Mouse (Mus musculus): ENCODE measurements around the gene Kcnip4. TPM values are rescaled to one million over a fixed set of nuclear protein-coding genes. Genes with fewer than 3 reads are reported as not detected.

Gene Kcnip4
- polyA plus RNA-seq, 1 experiment from 2014 or later = 6.8 TPM

DNA sequence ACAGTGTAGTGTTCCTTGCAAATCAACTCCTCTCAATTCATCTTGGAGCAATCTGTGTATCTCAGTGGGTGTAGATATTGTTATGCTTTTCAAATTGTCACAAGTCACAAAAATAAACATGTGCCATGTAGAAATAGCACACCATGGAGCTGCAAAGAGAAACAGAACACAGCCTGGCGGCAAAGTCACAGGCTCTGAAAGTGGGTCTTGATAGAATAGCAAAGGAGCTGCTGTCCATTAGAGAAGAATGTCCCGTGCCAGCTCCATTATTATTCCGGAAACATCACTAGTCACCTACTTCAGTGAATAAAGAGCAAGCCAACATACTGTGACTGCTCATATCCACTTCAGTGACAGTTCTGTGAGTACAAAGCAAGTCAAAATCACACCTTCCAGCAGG is 232.9 kb downstream of the Kcnip4 start:
- ATAC-seq = no peak
- 81% methylated on average over 3 of the region's 3 CpGs for WGBS
- Histone ChIP-seq H3K9me3 (no peaks in the 10 kb centered on the region), H3K27ac (no peak overlapping the region), H3K4me2 (replicated peaks) (no peak overlapping the region), H3K27me3 (no peaks in the 10 kb centered on the region), H3K4me1 (replicated peaks) (no peaks in the 10 kb centered on the region), H3K9ac (replicated peaks) (no peak overlapping the region), H3K4me3 (replicated peaks) (no peak overlapping the region), H3K36me3 (no peaks in the 10 kb centered on the region)

DNA sequence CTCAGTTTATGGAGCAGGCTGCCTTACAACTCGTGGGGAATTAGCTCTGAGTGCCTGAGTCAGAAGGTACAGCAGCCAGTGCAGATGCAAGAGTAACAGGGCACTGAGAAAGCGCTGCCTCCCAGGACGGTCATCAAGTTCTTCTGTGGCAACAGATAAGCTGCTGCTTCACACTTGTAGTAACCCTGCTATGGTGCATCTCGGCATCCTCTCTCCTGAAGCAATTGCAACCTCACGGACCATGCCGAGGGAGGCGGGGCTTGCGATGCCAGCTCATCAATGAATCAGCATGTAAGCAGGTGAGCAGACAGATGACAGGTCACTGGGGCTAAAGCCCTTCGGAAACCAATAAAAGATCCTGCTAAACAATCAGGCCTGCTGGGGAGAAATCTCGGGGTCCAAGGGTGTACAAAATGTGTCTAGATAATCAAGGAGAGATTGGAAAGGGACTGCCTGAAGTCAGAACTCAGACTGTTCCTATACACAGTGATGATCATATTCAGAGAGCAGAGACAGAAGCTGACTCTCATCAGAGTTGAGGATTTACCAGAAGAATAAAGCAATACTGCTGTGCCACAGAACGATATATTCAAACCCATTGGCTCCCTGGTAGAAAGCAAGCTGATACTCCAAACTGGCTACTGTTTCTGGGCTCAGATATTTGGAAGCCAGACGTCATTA is 239.1 kb downstream of the Kcnip4 start:
- WGBS = 7% methylated on average over 12 of the region's 12 CpGs
- Histone ChIP-seq H3K27me3 (no peaks in the 10 kb centered on the region), H3K36me3 (no peaks in the 10 kb centered on the region), H3K4me3 (replicated peaks) (peak overlapping the region; percentile 37), H3K27ac (no peak overlapping the region), H3K4me2 (replicated peaks) (peak overlapping the region; percentile 66), H3K9ac (replicated peaks) (peak overlapping the region; percentile 51), H3K9me3 (no peaks in the 10 kb centered on the region), H3K4me1 (replicated peaks) (peaks cover 22% of the 10 kb centered on the region)
- ATAC-seq = peak; percentile 80

DNA sequence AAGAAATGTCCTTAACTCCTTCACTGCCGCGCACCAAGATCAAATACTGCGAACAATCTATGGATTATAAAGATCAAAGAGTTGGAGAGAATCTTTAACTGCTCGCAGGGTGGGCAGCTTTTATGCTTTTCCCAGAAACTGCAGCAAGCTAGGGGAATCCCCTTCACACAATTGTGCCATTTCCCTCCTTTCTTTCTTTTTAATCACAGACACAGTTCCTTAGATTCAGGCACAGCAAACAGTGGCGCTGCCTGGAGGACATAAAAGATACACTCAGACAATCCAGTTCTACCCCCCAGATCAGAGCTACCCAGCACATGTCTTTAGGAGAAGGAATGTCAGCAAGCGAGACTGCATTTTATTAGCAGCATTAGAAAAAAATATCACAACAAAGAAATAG is 239.9 kb downstream of the Kcnip4 start:
- 9% methylated on average over 6 of the region's 6 CpGs for WGBS
- peak overlapping the region; percentile 51; the same call in 1 of the 2 replicates for H3K9ac ChIP-seq (replicated peaks)
- ATAC-seq = peak; percentile 65; the same call in 1 of the 2 replicates

DNA sequence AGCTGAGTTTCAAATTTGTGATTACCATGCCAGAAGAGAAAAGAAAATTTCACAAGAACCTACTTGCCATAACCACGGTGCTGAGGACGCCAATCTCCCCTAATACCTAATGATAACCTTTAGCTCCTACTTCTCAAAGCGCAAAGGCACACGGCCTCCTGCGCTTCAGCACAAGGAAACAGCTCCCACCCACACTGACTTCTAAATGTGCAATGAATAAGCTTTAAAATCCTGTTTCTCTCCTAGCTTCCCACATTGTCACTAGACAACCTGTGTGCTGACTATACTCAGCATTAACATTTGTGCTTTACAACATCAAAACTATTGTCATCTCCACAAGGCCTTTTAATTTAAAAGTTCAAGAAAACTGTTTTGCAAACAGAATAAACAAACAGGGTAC is 241.3 kb downstream of the Kcnip4 start:
- H3K27me3 ChIP-seq = no peaks in the 10 kb centered on the region
- no peak for ATAC-seq
- no peaks in the 10 kb centered on the region for H3K36me3 ChIP-seq
- no peak overlapping the region for H3K27ac ChIP-seq
- H3K9me3 ChIP-seq = no peaks in the 10 kb centered on the region
- no peak overlapping the region for H3K4me3 ChIP-seq (replicated peaks)
- no peak overlapping the region for H3K4me2 ChIP-seq (replicated peaks)
- H3K4me1 ChIP-seq (replicated peaks) = peaks cover 22% of the 10 kb centered on the region
- WGBS = 54% methylated on average over 5 of the region's 5 CpGs
- H3K9ac ChIP-seq (replicated peaks) = no peak overlapping the region

More for the DNA sequence above, 239.9 kb downstream of the Kcnip4 start:
- H3K4me2 ChIP-seq (replicated peaks) = peak overlapping the region; percentile 66
- H3K36me3 ChIP-seq = no peaks in the 10 kb centered on the region
- peak overlapping the region; percentile 37 for H3K4me3 ChIP-seq (replicated peaks)
- peaks cover 22% of the 10 kb centered on the region for H3K4me1 ChIP-seq (replicated peaks)
- H3K9me3 ChIP-seq = no peaks in the 10 kb centered on the region
- no peak overlapping the region for H3K27ac ChIP-seq
- no peaks in the 10 kb centered on the region for H3K27me3 ChIP-seq

- Histone ChIP-seq H3K4me3 (replicated peaks) (no peak overlapping the region), H3K36me3 (no peaks in the 10 kb centered on the region), H3K4me2 (replicated peaks) (no peak overlapping the region), H3K9ac (replicated peaks) (no peak overlapping the region), H3K9me3 (no peaks in the 10 kb centered on the region), H3K27me3 (no peaks in the 10 kb centered on the region), H3K27ac (no peak overlapping the region), H3K4me1 (replicated peaks) (no peaks in the 10 kb centered on the region)
- ATAC-seq = no peak
Observed at GRCm38 (mm10) chr5:49271864-49272263, 252.8 kb downstream of the Kcnip4 start.

DNA sequence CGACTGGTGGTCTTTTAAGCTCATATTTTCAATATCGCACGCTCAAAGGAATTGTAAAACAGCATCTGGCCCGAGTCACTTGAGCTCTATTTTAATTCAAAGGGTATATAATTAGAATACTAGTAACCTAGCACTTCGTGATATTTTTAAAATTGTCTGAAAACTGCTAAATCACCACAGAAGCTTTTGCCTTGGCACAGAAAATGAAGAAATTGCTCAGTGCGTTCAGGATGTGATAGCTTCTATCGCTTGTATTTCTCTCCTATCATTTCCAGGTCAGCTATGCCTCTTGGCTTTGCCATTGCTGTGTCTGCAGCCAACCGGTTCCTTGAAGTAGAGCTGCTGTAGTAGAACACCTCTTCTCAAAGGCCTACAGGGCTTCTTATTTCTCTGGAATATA is 255.9 kb downstream of the Kcnip4 start:
- H3K4me2 ChIP-seq (replicated peaks) = no peak overlapping the region
- H3K9me3 ChIP-seq = no peaks in the 10 kb centered on the region
- H3K36me3 ChIP-seq = no peaks in the 10 kb centered on the region
- 94% methylated on average over 8 of the region's 8 CpGs for WGBS
- no peak overlapping the region for H3K9ac ChIP-seq (replicated peaks)
- H3K27ac ChIP-seq = no peak overlapping the region
- H3K27me3 ChIP-seq = no peaks in the 10 kb centered on the region
- ATAC-seq = no peak
- H3K4me1 ChIP-seq (replicated peaks) = no peaks in the 10 kb centered on the region
- no peak overlapping the region for H3K4me3 ChIP-seq (replicated peaks)

GRCm38 (mm10) chr5:49259356-49259755 is 265.4 kb downstream of the Kcnip4 start:
- H3K27me3 ChIP-seq = no peaks in the 10 kb centered on the region
- no peak overlapping the region for H3K27ac ChIP-seq
- 0 out of 2 replicates have a peak, but pooled peaks cover 2% of the 10 kb centered on the region for H3K4me1 ChIP-seq (replicated peaks)
- H3K9me3 ChIP-seq = no peaks in the 10 kb centered on the region
- H3K36me3 ChIP-seq = no peaks in the 10 kb centered on the region
- no peak overlapping the region for H3K9ac ChIP-seq (replicated peaks)
- no peak overlapping the region for H3K4me2 ChIP-seq (replicated peaks)
- no peak overlapping the region for H3K4me3 ChIP-seq (replicated peaks)
- no peak for ATAC-seq
- WGBS = 84% methylated on average over 4 of the region's 4 CpGs

DNA sequence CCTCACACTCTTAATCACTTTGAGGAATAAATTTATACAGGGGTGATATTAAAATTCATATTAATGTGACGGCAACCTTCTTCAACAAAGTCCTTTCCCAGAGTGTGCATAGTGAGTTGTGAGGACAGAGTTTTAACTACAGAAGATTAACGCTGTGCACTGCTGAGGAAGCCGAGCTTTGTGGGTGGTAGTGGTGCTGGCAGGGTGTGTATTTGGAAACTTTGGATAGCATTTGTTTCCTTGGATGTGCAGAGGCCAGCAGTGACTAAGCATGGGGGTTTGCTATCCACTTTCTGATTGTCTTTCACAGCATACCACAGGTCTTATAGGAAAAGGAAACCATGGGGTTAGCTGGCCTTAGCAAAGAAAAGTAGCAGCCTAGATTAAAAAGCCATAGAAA is 267.9 kb downstream of the Kcnip4 start:
- Histone ChIP-seq H3K4me1 (replicated peaks) (0 out of 2 replicates have a peak, but pooled peaks cover 2% of the 10 kb centered on the region), H3K4me3 (replicated peaks) (no peak overlapping the region), H3K9me3 (no peaks in the 10 kb centered on the region), H3K36me3 (no peaks in the 10 kb centered on the region), H3K4me2 (replicated peaks) (no peak overlapping the region), H3K27me3 (no peaks in the 10 kb centered on the region), H3K27ac (no peak overlapping the region), H3K9ac (replicated peaks) (no peak overlapping the region)
- WGBS = 78% methylated on average over 3 of the region's 3 CpGs
- no peak for ATAC-seq

GRCm38 (mm10) chr5:49255983-49256382 is 268.7 kb downstream of the Kcnip4 start:
- 77% methylated on average over 4 of the region's 4 CpGs for WGBS
- no peak overlapping the region for H3K9ac ChIP-seq (replicated peaks)
- H3K9me3 ChIP-seq = no peaks in the 10 kb centered on the region
- no peak overlapping the region for H3K27ac ChIP-seq
- H3K4me1 ChIP-seq (replicated peaks) = 0 out of 2 replicates have a peak, but pooled peaks cover 2% of the 10 kb centered on the region
- no peak for ATAC-seq
- H3K27me3 ChIP-seq = no peaks in the 10 kb centered on the region
- H3K4me2 ChIP-seq (replicated peaks) = no peak overlapping the region
- no peaks in the 10 kb centered on the region for H3K36me3 ChIP-seq
- no peak overlapping the region for H3K4me3 ChIP-seq (replicated peaks)

GRCm38 (mm10) chr5:49247081-49247480 is 277.6 kb downstream of the Kcnip4 start:
- Histone ChIP-seq H3K4me2 (replicated peaks) (no peak overlapping the region), H3K4me3 (replicated peaks) (no peak overlapping the region), H3K4me1 (replicated peaks) (no peaks in the 10 kb centered on the region), H3K27ac (no peak overlapping the region), H3K36me3 (no peaks in the 10 kb centered on the region), H3K9ac (replicated peaks) (no peak overlapping the region), H3K9me3 (no peaks in the 10 kb centered on the region), H3K27me3 (no peaks in the 10 kb centered on the region)
- 71% methylated on average over 2 of the region's 2 CpGs for WGBS
- no peak for ATAC-seq

GRCm38 (mm10) chr5:49244414-49244813 is 280.3 kb downstream of the Kcnip4 start:
- Histone ChIP-seq H3K9ac (replicated peaks) (no peak overlapping the region), H3K4me2 (replicated peaks) (no peak overlapping the region), H3K36me3 (no peaks in the 10 kb centered on the region), H3K27ac (no peak overlapping the region), H3K9me3 (no peaks in the 10 kb centered on the region), H3K4me3 (replicated peaks) (no peak overlapping the region), H3K27me3 (no peaks in the 10 kb centered on the region), H3K4me1 (replicated peaks) (no peaks in the 10 kb centered on the region)
- WGBS = 47% methylated on average over 4 of the region's 4 CpGs
- no peak for ATAC-seq

- 97% methylated on average over 6 of the region's 6 CpGs for WGBS
- ATAC-seq = no peak
Observed at GRCm38 (mm10) chr5:49241708-49242107, 283.0 kb downstream of the Kcnip4 start.

More at GRCm38 (mm10) chr5:49241708-49242107, 283.0 kb downstream of the Kcnip4 start:
- Histone ChIP-seq H3K9me3 (no peaks in the 10 kb centered on the region), H3K27ac (no peak overlapping the region), H3K27me3 (no peaks in the 10 kb centered on the region), H3K4me2 (replicated peaks) (no peak overlapping the region), H3K4me1 (replicated peaks) (no peaks in the 10 kb centered on the region), H3K4me3 (replicated peaks) (no peak overlapping the region), H3K36me3 (no peaks in the 10 kb centered on the region), H3K9ac (replicated peaks) (no peak overlapping the region)
